Mouse (Mus musculus) fibroblast of lung, adult 2 months (primary cell): ENCODE results near the gene Ano2.
A peak's percentile ranks its signal among the peaks of the same experiment; 100 is the strongest.

Experiments used
- DNase-seq: peaks from one replicate; pipeline ENCODE4 v3.0.0-alpha.2; 2011; ENCODE audit warnings: low read depth

Ano2 gene

GRCm38 (mm10) chr6:125690057-125690703 lies at the start of gene Ano2:
Gene Ano2 (plus strand): TSS chr6:125690419.
- DNase-seq = no peak

GRCm38 (mm10) chr6:125640486-125640885 lies 49.7 kb upstream of the Ano2 start:
- no peak for DNase-seq

- DNase-seq = no peak
Measured at GRCm38 (mm10) chr6:125641146-125641545, 49.1 kb upstream of the Ano2 start.

- DNase-seq = no peak
Measured at GRCm38 (mm10) chr6:125648964-125649363, 41.3 kb upstream of the Ano2 start.

- no peak for DNase-seq
Measured at GRCm38 (mm10) chr6:125651335-125651734, 38.9 kb upstream of the Ano2 start.

GRCm38 (mm10) chr6:125653416-125653815 lies 36.8 kb upstream of the Ano2 start:
- no peak for DNase-seq

GRCm38 (mm10) chr6:125656921-125657320 lies 33.3 kb upstream of the Ano2 start:
- no peak for DNase-seq

- no peak for DNase-seq
Measured at GRCm38 (mm10) chr6:125657966-125658365, 32.3 kb upstream of the Ano2 start.

GRCm38 (mm10) chr6:125661106-125661877 lies 28.9 kb upstream of the Ano2 start:
- peak; percentile 16 for DNase-seq

GRCm38 (mm10) chr6:125663906-125664305 lies 26.3 kb upstream of the Ano2 start:
- no peak for DNase-seq

- DNase-seq = no peak
Measured at GRCm38 (mm10) chr6:125671835-125672234, 18.4 kb upstream of the Ano2 start.

- no peak for DNase-seq
Measured at GRCm38 (mm10) chr6:125678492-125678891, 11.7 kb upstream of the Ano2 start.

- no peak for DNase-seq
Measured at GRCm38 (mm10) chr6:125680613-125681012, 9.6 kb upstream of the Ano2 start.

GRCm38 (mm10) chr6:125685420-125685819 lies 4.8 kb upstream of the Ano2 start:
- DNase-seq = no peak

- no peak for DNase-seq
Measured at GRCm38 (mm10) chr6:125687986-125688385, 2.2 kb upstream of the Ano2 start.

GRCm38 (mm10) chr6:125701146-125701545 lies 10.9 kb downstream of the Ano2 start:
- no peak for DNase-seq

GRCm38 (mm10) chr6:125711261-125711660 lies 21.0 kb downstream of the Ano2 start:
- no peak for DNase-seq

GRCm38 (mm10) chr6:125726408-125726807 lies 36.2 kb downstream of the Ano2 start:
- DNase-seq = no peak

GRCm38 (mm10) chr6:125727484-125727911 lies 37.3 kb downstream of the Ano2 start:
- no peak for DNase-seq

- no peak for DNase-seq
Measured at GRCm38 (mm10) chr6:125729471-125729870, 39.3 kb downstream of the Ano2 start.

GRCm38 (mm10) chr6:125729986-125730535 lies 39.8 kb downstream of the Ano2 start:
- DNase-seq = no peak

GRCm38 (mm10) chr6:125737511-125738285 lies 47.5 kb downstream of the Ano2 start:
- DNase-seq = no peak
